Mouse (Mus musculus) E14TG2a.4 (cell line): ENCODE results near the gene Dlgap3.

Experiments used
- CTCF ChIP-seq: conservative IDR thresholded peaks from 2 replicates; pipeline ENCODE4 v1.5.1; 2014; ENCODE audit warnings: low read length
- NANOG ChIP-seq: IDR thresholded peaks from 2 replicates; pipeline ENCODE4 v1.6.1; 2014; ENCODE audit warnings: borderline replicate concordance, low read length, mixed read lengths
- POU5F1 ChIP-seq: IDR thresholded peaks from 2 replicates; pipeline ENCODE4 v1.6.1; 2014; ENCODE audit warnings: low read length, borderline replicate concordance

DNA sequence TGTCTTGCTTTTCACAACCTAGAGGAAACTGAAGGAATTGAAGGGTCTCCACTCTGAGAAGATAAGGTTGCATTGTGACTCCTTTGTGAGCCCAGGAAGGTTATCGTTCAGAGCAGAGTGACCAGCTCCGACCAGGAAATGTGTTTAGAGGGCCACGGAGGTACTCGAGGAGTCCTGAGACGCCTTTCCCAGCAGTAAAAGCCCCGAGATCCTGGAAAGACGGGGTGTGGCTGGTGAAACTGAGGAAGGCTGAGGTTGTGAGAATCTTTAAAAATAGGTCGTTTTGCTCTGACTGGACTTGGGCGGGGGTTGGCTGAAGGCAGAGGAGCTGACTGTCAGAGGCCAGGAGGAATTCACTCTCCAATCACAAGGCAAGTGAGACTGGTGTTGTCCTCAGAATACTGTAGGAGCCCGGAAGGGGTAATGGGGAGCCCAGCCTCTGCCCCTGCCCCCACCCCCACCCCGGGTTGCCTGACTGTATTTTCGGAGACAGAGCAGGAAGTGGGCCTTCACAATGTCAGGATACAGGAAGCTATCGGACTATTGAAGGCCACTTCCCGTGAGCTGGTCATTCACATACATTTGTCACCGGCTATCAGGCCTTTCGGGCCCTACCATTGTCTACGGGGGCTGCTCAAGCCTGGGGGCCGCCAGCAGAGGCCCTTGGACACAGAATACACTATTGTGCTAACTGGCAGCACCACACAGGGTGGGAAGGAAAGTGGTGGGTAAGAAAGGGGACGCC, 94.6 kb downstream of the Dlgap3 start:
- TF ChIP-seq CTCF (no peak), POU5F1 (no peak), NANOG (no peak)
